Mouse (Mus musculus) thymus, postnatal 10 days (tissue): Measurements from ENCODE around the gene Arel1.

Experiments used
- DNase-seq, 2 experiments: peaks; one replicate each; pipeline ENCODE4 v3.0.0; 2021; ENCODE audit warnings: low spot score in 2 of 2

Arel1 gene

DNA sequence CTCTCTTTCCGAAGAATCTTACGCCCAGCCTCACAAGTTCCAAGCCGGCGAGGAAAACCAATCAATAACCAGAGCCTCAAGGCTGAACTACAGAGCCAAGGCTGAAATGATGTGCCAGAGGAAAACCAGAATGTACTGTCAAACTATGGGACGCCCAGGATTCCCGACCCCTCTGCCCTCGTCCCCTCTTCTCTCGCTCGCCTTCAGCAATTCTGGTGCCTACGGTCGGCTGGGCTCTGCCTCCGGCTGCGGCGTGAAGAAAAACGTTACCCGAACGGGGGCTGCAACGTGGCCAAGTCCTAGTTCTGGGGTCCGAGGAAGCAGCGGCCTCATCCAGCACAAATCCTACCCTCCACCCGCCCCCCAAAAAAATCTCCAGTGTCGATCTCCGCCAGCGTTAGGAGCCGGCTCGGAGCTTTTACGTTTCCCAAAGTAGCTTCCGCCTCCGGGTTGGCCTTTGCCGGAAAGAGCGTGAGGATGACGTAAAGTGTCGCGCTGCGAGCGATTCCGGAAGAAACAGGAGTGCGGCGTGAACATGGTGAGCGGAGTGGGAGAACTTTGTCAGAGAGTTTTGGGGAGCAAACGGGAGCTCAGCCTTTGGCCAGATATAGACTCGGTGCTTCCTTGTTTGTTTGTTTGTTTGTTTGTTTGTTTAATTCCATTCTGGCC is at the start of gene Arel1, which contains the start of gene Fcf1:
TSS of gene Arel1 (minus strand) at position 473 of the 669 bp plus-strand sequence.
TSS of gene Fcf1 (plus strand) at position 470 of the 669 bp plus-strand sequence.
- DNase-seq = peak; percentile 73 to 85

GRCm38 (mm10) chr12:85012185-85012584 is 41.5 kb upstream of the Arel1 start:
- no peak for DNase-seq

GRCm38 (mm10) chr12:85010541-85010940 is 39.8 kb upstream of the Arel1 start:
- no peak for DNase-seq

- DNase-seq = no peak
Observed at GRCm38 (mm10) chr12:85009776-85010175, 39.1 kb upstream of the Arel1 start.

GRCm38 (mm10) chr12:85007021-85007420 is 36.3 kb upstream of the Arel1 start:
- no peak for DNase-seq

- no peak for DNase-seq
Observed at GRCm38 (mm10) chr12:85006206-85006605, 35.5 kb upstream of the Arel1 start.

- no peak for DNase-seq
Observed at GRCm38 (mm10) chr12:84999053-84999452, 28.4 kb upstream of the Arel1 start.

GRCm38 (mm10) chr12:84996501-84997398 is 26.1 kb upstream of the Arel1 start:
- DNase-seq = peak; percentile 50 to 52

DNA sequence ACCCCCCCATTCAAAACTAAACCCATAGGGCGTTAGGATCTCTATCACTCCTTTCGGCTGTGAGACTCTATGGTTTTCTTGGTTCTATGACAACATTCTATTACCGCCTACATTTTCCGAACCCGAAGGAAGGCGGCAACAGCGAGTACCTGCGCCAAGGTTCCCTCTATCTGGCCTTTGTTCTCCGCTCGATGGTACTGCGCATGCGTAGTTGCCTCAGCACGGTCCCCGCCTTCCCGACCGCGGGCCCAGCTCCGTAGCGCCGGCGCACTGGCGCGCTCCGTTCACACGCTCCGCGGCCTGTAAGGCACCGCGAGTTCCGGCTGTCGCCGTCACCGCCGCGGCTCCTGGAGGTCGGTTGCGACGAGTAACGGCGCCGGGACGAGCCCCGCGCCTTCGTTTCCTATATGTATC is 25.4 kb upstream of the Arel1 start, which contains the start of gene Ylpm1:
TSS of gene Ylpm1 (plus strand) at position 239 of the 414 bp plus-strand sequence.
- peak; percentile 96 to 97 for DNase-seq

DNA sequence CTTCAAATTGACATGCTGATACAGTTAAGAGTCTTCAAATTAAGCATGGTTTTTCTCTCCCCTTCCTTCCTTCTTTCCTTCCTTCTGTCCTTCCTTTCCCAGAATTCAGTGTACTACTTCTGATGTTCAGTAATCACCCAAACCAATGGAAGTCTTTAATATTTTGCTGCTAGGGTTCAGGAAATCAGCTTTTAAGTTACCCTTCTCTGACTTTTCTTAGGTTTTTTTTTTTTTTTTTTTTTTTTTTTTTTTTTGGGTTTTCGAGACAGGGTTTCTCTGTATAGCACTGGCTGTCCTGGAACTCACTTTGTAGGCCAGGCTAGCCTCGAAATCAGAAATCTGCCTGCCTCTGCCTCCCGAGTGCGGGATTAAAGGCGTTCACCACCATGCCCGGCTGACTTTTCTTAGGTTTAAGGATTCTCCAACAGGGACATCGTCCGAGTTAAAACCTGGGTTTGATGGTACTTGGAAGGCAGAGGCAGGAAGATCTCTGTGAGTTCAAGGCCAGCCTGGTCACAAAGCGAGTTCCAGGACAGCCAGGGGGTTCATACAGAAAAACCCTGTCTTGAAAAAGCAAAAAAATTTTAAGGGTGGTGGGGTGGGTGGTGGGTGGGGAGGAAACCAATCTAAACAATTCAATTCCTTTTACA is 24.5 kb upstream of the Arel1 start:
- peak in 1 of 2 experiments; percentile 8 for DNase-seq

GRCm38 (mm10) chr12:84989456-84989855 is 18.8 kb upstream of the Arel1 start:
- DNase-seq = no peak

GRCm38 (mm10) chr12:84979264-84979862 is 8.7 kb upstream of the Arel1 start:
- no peak for DNase-seq

GRCm38 (mm10) chr12:84969656-84970427 is 858 bp downstream of the Arel1 start:
- peak; percentile 4 to 18 for DNase-seq

GRCm38 (mm10) chr12:84968831-84969655 is 1.7 kb downstream of the Arel1 start:
- DNase-seq = no peak

- DNase-seq = no peak
Observed at GRCm38 (mm10) chr12:84962606-84963005, 8.1 kb downstream of the Arel1 start.

DNA sequence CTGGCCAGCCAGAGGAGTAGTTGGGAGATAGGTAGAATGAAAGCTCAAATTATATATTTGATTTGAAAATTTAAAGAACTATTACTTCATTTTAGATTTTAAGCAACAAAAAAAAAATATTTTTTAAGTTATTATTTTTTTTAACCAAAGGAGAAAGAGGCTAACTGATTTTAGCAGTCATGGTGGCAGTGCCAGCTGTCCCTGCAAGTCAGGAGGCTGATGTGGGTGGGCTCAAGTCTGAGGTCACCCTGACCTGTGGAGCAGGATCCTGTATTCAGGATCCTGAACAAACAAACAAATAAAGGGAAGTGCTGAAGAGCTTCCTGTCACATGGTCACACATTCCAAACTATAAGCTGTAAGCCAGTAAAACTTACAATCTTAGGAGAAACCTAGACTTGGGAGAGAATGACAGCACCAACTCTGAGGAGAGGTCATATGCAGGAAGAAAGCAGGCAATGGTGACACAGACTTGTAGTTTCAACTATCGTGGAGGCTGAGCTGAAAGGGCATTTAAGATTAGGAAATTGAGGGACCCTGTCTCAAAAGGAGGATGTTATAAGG is 11.8 kb downstream of the Arel1 start:
- no peak for DNase-seq

- no peak for DNase-seq
Observed at GRCm38 (mm10) chr12:84956317-84956716, 14.4 kb downstream of the Arel1 start.

GRCm38 (mm10) chr12:84952351-84952750 is 18.3 kb downstream of the Arel1 start:
- no peak for DNase-seq

DNA sequence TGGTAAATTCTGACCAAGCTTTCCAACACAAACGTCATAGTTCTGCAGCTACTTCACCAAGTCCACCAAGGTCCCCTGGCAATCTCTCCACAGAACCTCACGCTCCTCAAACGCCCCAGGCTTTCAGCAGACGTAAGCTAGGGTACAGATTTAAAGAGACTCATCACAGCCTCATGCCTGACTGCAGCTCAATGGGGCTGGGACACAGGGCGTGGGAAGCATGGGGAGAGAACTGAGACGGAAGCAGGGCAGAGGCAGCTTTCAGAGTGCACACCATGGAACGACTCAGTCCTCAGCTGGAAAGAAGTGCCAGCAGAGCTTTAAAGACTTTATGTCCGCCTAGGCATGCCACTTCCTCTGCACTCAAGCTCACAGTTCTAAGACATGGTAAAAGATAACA is 19.2 kb downstream of the Arel1 start:
- DNase-seq = no peak

- DNase-seq = no peak
Observed at GRCm38 (mm10) chr12:84950763-84951162, 19.9 kb downstream of the Arel1 start.
